Mouse (Mus musculus): Measurements from ENCODE around the gene M6pr.

- TF ChIP-seq EP300 (optimal IDR thresholded peaks at IDR 0.05), result no peak
- TF ChIP-seq CTCF (IDR thresholded peaks at IDR 0.05; ENCODE audit: low read depth), result no peak
Measured at GRCm38 (mm10) chr6:122298223-122298609, 10.3 kb upstream of the M6pr start.
